11 mouse cellular contexts compared by ENCODE assay signal in genomic region chr11:105643995-105644394, GRCm38 (mm10). TPM values are rescaled to one million over a fixed set of nuclear protein-coding genes. Genes with fewer than 3 reads are reported as not detected.
DNase-seq lines count a peak whose midpoint lies in the region; ATAC-seq lines count a peak whose summit lies in the region.
"Had no signal": no experiment of that assay in that cellular context is flagged by ENCODE, and none has a peak within 500 bp of the region (broad histone marks: within the 10 kb centered on the region; RNA-seq: fewer than 3 reads in every experiment).

No protein-coding gene starts in this region.

- ATAC-seq in CD4-positive, CD25-positive, alpha-beta regulatory T cell, adult 4 months: no peak

- peak; percentile 28 for DNase-seq in CD4-positive, CD25-positive, alpha-beta regulatory T cell, adult 2 months (ENCODE audit: low read depth, low spot score)
- DNase-seq in kidney, postnatal 36 days: peak; percentile 33 to 47
- DNase-seq in kidney, postnatal 4 days: no peak
- DNase-seq in 416B (ENCODE audit: low read depth): peak; percentile 54
- DNase-seq in c-Kit-positive CD71-positive TER-119-positive erythroid progenitor cells, embryonic 14.5 days (ENCODE audit: low spot score): peak; percentile 6
- no peak for DNase-seq in adrenal gland, postnatal 14 days
- DNase-seq in left cerebral cortex, postnatal 4 days: no peak
- DNase-seq: cerebellum, adult 2 months; heart, postnatal 36 days; kidney, postnatal 10 days had no signal

- intact Hi-C loops in left cerebral cortex, postnatal 4 days (cut with DNase I): no loop called here

RNA-seq across cellular contexts. Expression of gene Tanc2, which starts 54.2 kb away (rescaled TPM):
- polyA plus RNA-seq in CD4-positive, CD25-positive, alpha-beta regulatory T cell, adult 4 months (2017; shearing (Covaris generic)): 1 to 10 TPM in 1 of 2 experiments, under 1 TPM in 1; 0.98 to 1.1 TPM
- total RNA-seq in adrenal gland, postnatal 14 days (2021): 16.0 and 18.1 TPM in 2 replicates
- total RNA-seq in left cerebral cortex, postnatal 4 days (2021): 100 to 1,000 TPM; 238 to 241 TPM

Comparison
In these comparisons a context has a peak if more than half of its experiments do, and no peak if none do; other contexts are left out.
1. DNase-seq: peak in CD4-positive, CD25-positive, alpha-beta regulatory T cell, adult 2 months (single experiment), kidney, postnatal 36 days (2 of 2), 416B (single experiment) and c-Kit-positive CD71-positive TER-119-positive erythroid progenitor cells, embryonic 14.5 days (single experiment); none in kidney, postnatal 4 days (0 of 2), adrenal gland, postnatal 14 days (single experiment) and left cerebral cortex, postnatal 4 days (single experiment).
2. RNA of gene Tanc2, which starts 54.2 kb away (total RNA-seq): 238 to 241 TPM in left cerebral cortex, postnatal 4 days; 16.0 to 18.1 TPM in adrenal gland, postnatal 14 days; every median in the first group is over 10 times any median in the second.